Mouse (Mus musculus) kidney, embryonic 16.5 days (tissue): Measurements from ENCODE around the gene Gtpbp1. TPM values are rescaled to one million over a fixed set of nuclear protein-coding genes. Genes with fewer than 3 reads are reported as not detected.

Experiments
- ATAC-seq: fragments of 200-750 bp; cut with Nextera tagmentation; 2 replicates; pipeline ENCODE4 v1.8.0; 2017; ENCODE audit warnings: moderate TSS enrichment; ENCODE audit not compliant: low FRiP score, low TSS enrichment
- H3K27ac ChIP-seq: fragments of 300-500 bp; sonication (generic); 2 replicates; pipeline ENCODE4 v1.5.1; 2014; ENCODE audit warnings: low read length
- H3K27me3 ChIP-seq: fragments of 300-500 bp; sonication (generic); 2 replicates; pipeline ENCODE4 v1.6.1; 2014; ENCODE audit warnings: low read length, control low read depth, mixed read lengths; ENCODE audit not compliant: insufficient read depth
- H3K36me3 ChIP-seq: fragments of 300-500 bp; sonication (generic); 2 replicates; pipeline ENCODE4 v1.6.1; 2014; ENCODE audit warnings: low read length, control low read depth, mixed read lengths; ENCODE audit not compliant: insufficient read depth
- H3K4me1 ChIP-seq: fragments of 300-500 bp; sonication (generic); 2 replicates; pipeline ENCODE4 v1.6.1; 2014; ENCODE audit warnings: low read length, control low read depth, mixed read lengths; ENCODE audit not compliant: insufficient read depth
- H3K4me2 ChIP-seq: fragments of 300-500 bp; sonication (generic); replicated peaks from 2 replicates; pipeline ENCODE4 v1.6.1; 2014; ENCODE audit warnings: low read depth, low read length
- H3K4me3 ChIP-seq: fragments of 300-500 bp; sonication (generic); 2 replicates; pipeline ENCODE4 v1.5.1; 2014; ENCODE audit warnings: mild to moderate bottlenecking, low read length
- H3K9ac ChIP-seq: fragments of 300-500 bp; sonication (generic); replicated peaks from 2 replicates; pipeline ENCODE4 v1.6.1; 2014; ENCODE audit warnings: low read length
- H3K9me3 ChIP-seq: fragments of 300-500 bp; sonication (generic); 2 replicates; pipeline ENCODE4 v1.6.1; 2016; ENCODE audit warnings: low read length, control low read depth
- WGBS: fragments of 180-500 bp; shearing (Covaris S2); extraction: QIAGEN DNeasy Blood & Tissue Kit; methylation state at CpG from one replicate; pipeline ENCODE4 v1.1.7; 2014; 5-methylcytosine and 5-hydroxymethylcytosine counted together
- polyA plus RNA-seq: library from polyadenylated mRNA; unstranded; fragments of >200 nt; fragmentation: Nextera tagmentation; extraction: Ambion mirVana; gene quantifications from 2 replicates; pipeline ENCODE4 v1.2.1, GENCODE M21; 2015

The Gtpbp1 gene
- polyA plus RNA-seq, 1 experiment from 2014 or later, result 36.6 TPM

DNA sequence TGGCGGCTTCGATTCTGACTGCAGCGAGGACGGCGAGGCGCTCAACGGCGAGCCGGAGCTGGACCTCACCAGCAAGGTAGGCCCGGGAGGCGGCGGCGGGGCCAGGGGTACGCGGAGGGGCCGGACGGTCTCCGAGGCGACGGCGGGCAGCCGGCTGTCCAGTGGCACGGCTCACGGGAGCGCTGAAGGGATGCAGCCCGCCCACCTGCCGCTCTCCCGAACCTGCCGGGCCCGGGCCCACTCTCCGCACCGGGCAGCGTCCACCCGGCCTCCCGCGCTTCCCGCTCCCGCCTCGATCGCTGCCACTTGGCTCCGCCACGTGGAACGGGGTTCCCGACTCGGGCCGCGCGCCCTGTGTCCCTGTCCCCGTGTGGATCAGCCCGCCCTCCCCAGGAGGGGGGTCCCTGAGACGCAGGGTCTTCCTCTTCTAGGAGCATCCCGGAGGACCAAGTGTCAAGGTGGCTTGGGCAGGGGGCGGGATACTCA, 421 bp downstream of the Gtpbp1 start:
- H3K9ac ChIP-seq, result peak overlapping the region; percentile 91
- 0 out of 2 replicates have a peak, but pooled peaks cover 3% of the 10 kb centered on the region for H3K36me3 ChIP-seq
- H3K4me2 ChIP-seq, result peak overlapping the region; percentile 76
- H3K27ac ChIP-seq, result peak overlapping the region; percentile 75
- ATAC-seq, result peak; percentile 9
- H3K27me3 ChIP-seq, result no peaks in the 10 kb centered on the region
- no peaks in the 10 kb centered on the region for H3K9me3 ChIP-seq
- WGBS, result 0% methylated on average over 45 of the region's 53 CpGs
- H3K4me3 ChIP-seq, result peak overlapping the region; percentile 91
- peaks cover 48% of the 10 kb centered on the region for H3K4me1 ChIP-seq

DNA sequence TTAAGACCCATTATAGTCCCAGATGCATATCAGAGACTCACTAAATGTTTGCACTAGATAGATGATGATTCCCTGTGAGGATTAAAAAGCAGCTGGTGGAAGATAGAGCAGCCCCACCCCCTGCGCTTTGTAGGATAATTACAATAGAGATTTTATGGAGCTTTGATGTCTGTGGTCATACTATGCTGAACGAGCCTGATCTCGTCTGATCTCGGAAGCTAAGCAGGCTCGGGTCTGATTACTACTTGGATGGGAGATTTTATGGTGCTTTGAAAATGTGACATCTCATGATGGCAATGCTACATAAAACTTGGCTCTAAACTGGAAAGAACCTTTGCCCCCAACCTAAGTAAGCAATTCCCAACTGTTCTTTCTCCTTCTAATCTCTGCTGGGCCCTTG, 1.7 kb downstream of the Gtpbp1 start:
- no peaks in the 10 kb centered on the region for H3K27me3 ChIP-seq
- H3K9me3 ChIP-seq, result no peaks in the 10 kb centered on the region
- H3K27ac ChIP-seq, result no peak overlapping the region
- 51% methylated on average over 5 of the region's 5 CpGs for WGBS
- no peak overlapping the region for H3K4me3 ChIP-seq
- H3K9ac ChIP-seq, result no peak overlapping the region
- ATAC-seq, result no peak
- peaks cover 55% of the 10 kb centered on the region for H3K4me1 ChIP-seq
- H3K36me3 ChIP-seq, result 0 out of 2 replicates have a peak, but pooled peaks cover 3% of the 10 kb centered on the region
- H3K4me2 ChIP-seq, result peak overlapping the region; percentile 76; the same call in 1 of the 2 replicates

DNA sequence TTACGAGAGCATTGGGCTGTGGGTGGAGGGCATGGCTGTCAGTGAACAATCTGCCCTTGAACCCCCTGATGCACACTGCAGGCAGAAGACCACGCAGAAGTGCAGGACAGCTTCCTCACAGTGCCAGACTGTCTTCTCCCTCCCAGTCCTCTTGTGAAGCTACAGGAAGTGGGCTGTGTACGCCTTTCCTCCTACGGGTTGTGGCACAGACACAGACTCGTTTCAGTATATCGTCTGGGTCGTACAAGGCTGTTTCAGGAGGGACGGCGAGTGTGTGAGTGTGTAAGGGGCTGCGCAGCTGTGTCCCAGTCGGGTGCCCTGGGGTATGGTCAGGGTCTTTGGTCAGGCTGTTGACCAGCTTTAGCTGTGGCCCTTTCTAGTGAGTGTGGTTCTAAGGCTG, 3.1 kb downstream of the Gtpbp1 start:
- Histone ChIP-seq H3K4me2 (no peak overlapping the region), H3K27me3 (no peaks in the 10 kb centered on the region), H3K4me1 (peaks cover 57% of the 10 kb centered on the region), H3K4me3 (0 out of 2 replicates have a peak overlapping the region, but pooled peaks have one; percentile 5), H3K36me3 (0 out of 2 replicates have a peak, but pooled peaks cover 3% of the 10 kb centered on the region), H3K9ac (no peak overlapping the region), H3K9me3 (no peaks in the 10 kb centered on the region), H3K27ac (no peak overlapping the region)
- WGBS, result 69% methylated on average over 11 of the region's 11 CpGs
- no peak for ATAC-seq

DNA sequence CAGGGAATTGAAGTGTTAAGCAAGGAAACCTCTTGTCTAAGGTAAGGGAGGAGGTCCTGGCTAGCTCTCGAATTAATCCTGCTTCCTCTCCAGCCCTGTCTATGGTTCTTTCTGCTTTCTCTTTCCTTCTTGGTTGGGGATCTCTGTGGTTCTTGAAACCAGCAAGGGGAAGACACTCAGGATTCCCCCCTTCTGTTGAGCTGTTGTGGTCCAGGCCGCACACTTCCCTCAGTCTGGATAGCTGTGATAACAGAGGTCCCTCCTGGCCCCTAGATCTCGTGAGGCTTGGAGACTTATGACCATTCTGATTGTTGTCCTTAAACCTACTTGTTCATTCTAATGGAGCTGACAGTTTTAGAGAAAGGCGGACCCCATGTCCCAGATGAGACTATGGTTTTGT, 3.9 kb downstream of the Gtpbp1 start:
- 91% methylated on average over 4 of the region's 4 CpGs for WGBS

DNA sequence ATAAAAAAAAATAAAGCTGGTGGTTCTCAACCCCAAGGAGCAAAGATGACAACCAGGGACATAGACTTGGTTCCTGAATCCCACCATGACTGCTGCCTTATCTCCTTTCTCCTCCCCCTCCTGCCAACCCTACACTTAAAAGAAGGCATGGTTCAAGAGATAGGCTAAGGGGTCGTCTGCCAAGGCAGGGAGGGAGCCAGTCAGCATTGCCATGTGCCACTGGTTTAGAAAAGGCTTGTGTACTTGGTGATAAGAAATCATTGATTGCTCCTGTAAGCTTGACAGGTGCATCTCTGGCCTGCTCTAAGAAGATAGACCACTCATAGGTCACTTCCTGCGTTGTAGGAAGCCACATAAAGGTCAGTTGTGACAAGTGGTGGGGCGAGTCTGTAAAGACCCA, 4.9 kb downstream of the Gtpbp1 start:
- Histone ChIP-seq H3K4me2 (no peak overlapping the region), H3K27ac (no peak overlapping the region), H3K36me3 (0 out of 2 replicates have a peak, but pooled peaks cover 3% of the 10 kb centered on the region), H3K9ac (no peak overlapping the region), H3K4me3 (no peak overlapping the region), H3K27me3 (no peaks in the 10 kb centered on the region), H3K4me1 (peaks cover 47% of the 10 kb centered on the region), H3K9me3 (no peaks in the 10 kb centered on the region)
- WGBS, result 47% methylated on average over 3 of the region's 3 CpGs
- no peak for ATAC-seq

More for the DNA sequence above, 3.9 kb downstream of the Gtpbp1 start:
- Histone ChIP-seq H3K4me2 (no peak overlapping the region), H3K9me3 (no peaks in the 10 kb centered on the region), H3K4me3 (no peak overlapping the region), H3K9ac (no peak overlapping the region), H3K36me3 (0 out of 2 replicates have a peak, but pooled peaks cover 3% of the 10 kb centered on the region), H3K27me3 (no peaks in the 10 kb centered on the region), H3K27ac (no peak overlapping the region), H3K4me1 (peaks cover 53% of the 10 kb centered on the region)
- no peak for ATAC-seq

DNA sequence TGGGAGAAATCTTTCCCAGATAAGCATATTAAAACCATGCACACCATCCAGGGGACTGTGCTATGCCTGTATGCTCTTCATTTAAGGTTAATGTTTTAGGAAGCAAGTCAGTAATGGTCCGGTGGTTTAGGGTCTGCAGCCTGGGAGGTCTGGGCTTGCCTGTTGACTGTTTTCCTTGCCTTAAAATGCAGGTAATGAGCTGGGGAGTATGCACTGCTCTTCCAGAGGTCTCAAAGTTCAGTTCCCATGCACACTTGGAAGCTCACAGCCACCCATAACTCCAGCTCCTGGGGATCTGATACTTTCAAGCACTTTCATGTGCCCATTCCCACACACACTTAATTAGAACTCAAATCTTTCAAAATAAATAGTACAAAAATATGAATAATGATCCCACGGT, 5.9 kb downstream of the Gtpbp1 start:
- Histone ChIP-seq H3K9ac (no peak overlapping the region), H3K9me3 (no peaks in the 10 kb centered on the region), H3K36me3 (0 out of 2 replicates have a peak, but pooled peaks cover 3% of the 10 kb centered on the region), H3K27ac (peak overlapping the region; percentile 57; the same call in 1 of the 2 replicates), H3K27me3 (no peaks in the 10 kb centered on the region), H3K4me2 (no peak overlapping the region), H3K4me1 (peaks cover 45% of the 10 kb centered on the region), H3K4me3 (no peak overlapping the region)
- peak; percentile 66 for ATAC-seq
- WGBS, result 57% methylated on average over 2 of the region's 2 CpGs

DNA sequence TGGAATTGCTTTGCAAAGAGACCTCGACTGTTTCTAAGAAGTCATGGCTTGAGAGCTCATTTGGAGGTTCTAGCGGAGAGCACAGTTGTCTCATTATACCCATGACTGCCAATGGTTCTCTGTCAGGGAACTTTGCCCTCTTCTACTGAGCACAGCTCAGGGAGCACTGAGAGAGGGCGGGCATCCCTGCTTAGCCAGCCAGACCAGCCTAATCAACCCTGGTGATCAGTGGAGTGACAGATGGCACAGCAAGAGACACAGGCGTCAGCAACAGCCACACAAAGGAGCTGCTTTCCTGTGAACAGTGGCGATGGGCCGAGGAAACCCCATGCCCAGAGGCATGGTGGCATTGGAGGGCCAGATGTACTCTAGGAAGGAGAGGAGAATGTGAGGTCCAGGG, 6.4 kb downstream of the Gtpbp1 start:
- Histone ChIP-seq H3K4me3 (no peak overlapping the region), H3K9ac (no peak overlapping the region), H3K4me2 (no peak overlapping the region), H3K9me3 (no peaks in the 10 kb centered on the region), H3K27ac (peak overlapping the region; percentile 57; the same call in 1 of the 2 replicates), H3K27me3 (no peaks in the 10 kb centered on the region), H3K36me3 (0 out of 2 replicates have a peak, but pooled peaks cover 3% of the 10 kb centered on the region), H3K4me1 (peaks cover 40% of the 10 kb centered on the region)
- ATAC-seq, result peak; percentile 65
- 61% methylated on average over 6 of the region's 6 CpGs for WGBS

DNA sequence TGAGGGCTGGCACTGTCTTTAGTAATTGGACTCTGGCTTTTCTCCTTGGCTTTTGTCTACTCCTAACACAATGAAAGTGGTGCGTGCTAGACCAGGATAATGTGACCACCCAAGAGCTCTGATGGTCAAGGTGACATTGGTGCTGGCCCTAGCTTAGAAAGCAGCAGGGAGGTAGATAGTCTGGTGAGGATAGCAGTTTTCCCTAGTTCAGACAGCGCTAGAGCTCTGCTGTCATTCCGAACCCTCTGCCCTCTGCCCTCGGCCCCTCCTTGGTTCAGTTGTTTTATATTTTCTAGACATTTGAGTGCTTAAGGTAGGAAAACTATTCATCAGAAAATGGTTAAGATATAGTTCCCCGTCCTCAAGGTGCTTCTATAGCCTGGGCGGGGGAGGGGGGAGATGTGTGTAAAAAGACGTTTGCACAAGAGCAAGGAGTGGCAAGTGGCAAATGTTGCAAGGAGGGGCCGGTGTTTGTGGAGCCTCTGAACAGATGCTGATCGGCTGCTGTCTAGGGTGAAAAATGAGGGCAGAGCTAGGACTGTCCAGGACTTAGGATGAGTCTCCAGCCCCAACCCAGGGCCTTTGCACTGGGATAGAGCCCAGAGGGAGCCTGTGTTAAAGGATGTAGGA, 7.0 kb downstream of the Gtpbp1 start:
- no peak overlapping the region for H3K4me3 ChIP-seq
- 44% methylated on average over 9 of the region's 9 CpGs for WGBS
- no peaks in the 10 kb centered on the region for H3K27me3 ChIP-seq
- H3K27ac ChIP-seq, result no peak overlapping the region
- H3K4me1 ChIP-seq, result peaks cover 33% of the 10 kb centered on the region
- peak; percentile 35; the same call in 1 of the 2 replicates for ATAC-seq
- 0 out of 2 replicates have a peak, but pooled peaks cover 3% of the 10 kb centered on the region for H3K36me3 ChIP-seq
- H3K4me2 ChIP-seq, result no peak overlapping the region
- no peak overlapping the region for H3K9ac ChIP-seq
- H3K9me3 ChIP-seq, result no peaks in the 10 kb centered on the region

DNA sequence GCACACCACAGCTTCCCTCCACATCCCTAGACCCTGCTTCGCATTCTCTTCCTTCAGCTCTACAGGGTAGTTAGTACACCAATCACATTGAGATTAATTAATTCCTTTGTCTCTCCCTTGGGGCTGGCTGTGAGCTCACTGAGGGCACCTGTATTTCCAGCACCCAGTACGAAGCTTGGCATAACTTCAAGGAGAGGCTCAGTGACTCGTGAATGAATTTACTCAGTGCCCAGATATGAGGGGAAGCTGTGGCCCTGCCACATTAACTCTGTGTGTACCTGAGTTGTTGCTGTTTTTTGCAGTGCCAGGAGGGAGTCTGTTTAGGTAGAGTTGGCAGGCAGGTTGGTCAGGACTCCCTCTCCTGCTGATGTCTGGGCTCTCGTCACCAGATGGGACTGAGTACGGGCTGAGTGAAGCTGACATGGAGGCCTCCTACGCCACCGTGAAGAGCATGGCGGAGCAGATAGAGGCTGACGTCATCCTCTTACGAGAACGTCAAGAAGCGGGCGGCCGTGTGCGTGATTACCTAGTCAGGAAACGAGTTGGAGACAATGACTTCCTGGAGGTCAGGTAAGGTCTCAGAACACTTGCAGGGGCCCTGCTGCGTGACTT, 16.1 kb downstream of the Gtpbp1 start:
- 79% methylated on average over 17 of the region's 17 CpGs for WGBS
- Histone ChIP-seq H3K4me2 (no peak overlapping the region), H3K4me1 (no peaks in the 10 kb centered on the region), H3K9me3 (no peaks in the 10 kb centered on the region), H3K27me3 (no peaks in the 10 kb centered on the region), H3K9ac (no peak overlapping the region), H3K4me3 (no peak overlapping the region), H3K27ac (no peak overlapping the region), H3K36me3 (peaks cover 25% of the 10 kb centered on the region)
- no peak for ATAC-seq
